Mouse (Mus musculus) MEL (cell line): ENCODE results near the gene Marveld2. TPM values are rescaled to one million over a fixed set of nuclear protein-coding genes. Genes with fewer than 3 reads are reported as not detected.

Experiments used
- DNase-seq: peaks from one replicate; pipeline ENCODE4 v3.0.0; 2011; ENCODE audit warnings: low read depth, low spot score
- H3K27ac ChIP-seq: 2 replicates; pipeline ENCODE4 v1.5.1; 2012; ENCODE audit warnings: low read depth, mild to moderate bottlenecking, control low read depth, low read length, moderate library complexity; ENCODE audit not compliant: control insufficient read depth
- H3K27me3 ChIP-seq, 2 experiments: fragments of 150-350 bp in 1 of 2; sonication (generic) in 1 of 2; 2 replicates each; pipeline ENCODE4 v1.6.1; 2012; ENCODE audit warnings: low read length in 2 of 2, mild to moderate bottlenecking in 2 of 2, improper control_type of control experiment in 1 of 2, moderate library complexity in 1 of 2; ENCODE audit not compliant: insufficient read depth in 2 of 2, control insufficient read depth in 1 of 2
- H3K36me3 ChIP-seq, 2 experiments: 2 replicates each; pipeline ENCODE4 v1.6.1; 2012 to 2014; ENCODE audit warnings: low read length in 2 of 2, improper control_type of control experiment in 1 of 2, inconsistent platforms in 1 of 2, mild to moderate bottlenecking in 1 of 2; ENCODE audit not compliant: insufficient read depth in 2 of 2, control insufficient read depth in 1 of 2
- H3K4me1 ChIP-seq, 2 experiments: fragments of 150-350 bp in 1 of 2; sonication (generic) in 1 of 2; 2 replicates each; pipeline ENCODE4 v1.6.1; 2012; ENCODE audit warnings: low read length in 2 of 2, improper control_type of control experiment in 1 of 2, mild to moderate bottlenecking in 1 of 2; ENCODE audit not compliant: insufficient read depth in 2 of 2, control insufficient read depth in 1 of 2
- H3K4me3 ChIP-seq, 2 experiments: fragments of 150-350 bp in 1 of 2; sonication (generic) in 1 of 2; 2 replicates each; pipeline ENCODE4 v1.5.1; 2012; ENCODE audit warnings: low read depth in 2 of 2, low read length in 2 of 2, mild to moderate bottlenecking in 2 of 2, moderate library complexity in 2 of 2, control low read depth in 1 of 2, improper control_type of control experiment in 1 of 2; ENCODE audit not compliant: control insufficient read depth in 1 of 2, insufficient read depth in 1 of 2
- H3K79me2 ChIP-seq: 2 replicates; pipeline ENCODE4 v1.6.1; 2012; ENCODE audit warnings: mild to moderate bottlenecking, low read length, moderate library complexity; ENCODE audit not compliant: control insufficient read depth, poor library complexity, insufficient read depth
- H3K9ac ChIP-seq: 2 replicates; pipeline ENCODE4 v1.6.1; 2012; ENCODE audit warnings: low read depth, mild to moderate bottlenecking, control low read depth, low read length, moderate library complexity; ENCODE audit not compliant: control insufficient read depth, poor library complexity, severe bottlenecking
- H3K9me3 ChIP-seq: fragments of 150-350 bp; sonication (generic); replicated peaks from 2 replicates; pipeline ENCODE4 v1.6.1; 2012; ENCODE audit warnings: mild to moderate bottlenecking, low read length, improper control_type of control experiment, moderate library complexity; ENCODE audit not compliant: insufficient read depth
- BHLHE40 ChIP-seq: IDR thresholded peaks from 2 replicates; pipeline ENCODE4 v1.6.1; 2012; ENCODE audit warnings: low read depth, mild to moderate bottlenecking, inconsistent platforms, low read length, improper control_type of control experiment, borderline replicate concordance
- CHD2 ChIP-seq: IDR thresholded peaks from 2 replicates; pipeline ENCODE4 v1.6.1; 2011; ENCODE audit warnings: low read length, improper control_type of control experiment
- CTCF ChIP-seq, 3 experiments: IDR thresholded peaks in 2 of 3; conservative IDR thresholded peaks in 1 of 3; 2 replicates each; pipeline ENCODE4 v1.5.1; 2011 to 2012; ENCODE audit warnings: low read length in 3 of 3, low read depth in 2 of 3, mild to moderate bottlenecking in 2 of 3, improper control_type of control experiment in 1 of 3, inconsistent platforms in 1 of 3, mixed read lengths in 1 of 3, moderate library complexity in 1 of 3; ENCODE audit not compliant: control insufficient read depth in 1 of 3, insufficient read depth in 1 of 3, poor library complexity in 1 of 3, severe bottlenecking in 1 of 3
- ETS1 ChIP-seq: IDR thresholded peaks from 2 replicates; pipeline ENCODE4 v1.6.1; 2012; ENCODE audit warnings: low read depth, mild to moderate bottlenecking, inconsistent platforms, low read length, improper control_type of control experiment, moderate library complexity
- GATA1 ChIP-seq: IDR thresholded peaks from 2 replicates; pipeline ENCODE4 v1.6.1; 2011; ENCODE audit warnings: low read depth, low read length, improper control_type of control experiment
- POLR2AphosphoS2 ChIP-seq: IDR thresholded peaks from 2 replicates; pipeline ENCODE4 v1.6.1; 2011; ENCODE audit warnings: low read length, improper control_type of control experiment
- RAD21 ChIP-seq: IDR thresholded peaks from 2 replicates; pipeline ENCODE4 v1.6.1; 2011; ENCODE audit warnings: mild to moderate bottlenecking, low read depth, low read length, improper control_type of control experiment
- UBTF ChIP-seq: IDR thresholded peaks from 2 replicates; pipeline ENCODE4 v1.6.1; 2012; ENCODE audit warnings: low read depth, mild to moderate bottlenecking, inconsistent platforms, low read length, improper control_type of control experiment, moderate library complexity, borderline replicate concordance; ENCODE audit not compliant: insufficient read depth
- USF2 ChIP-seq, 2 experiments: IDR thresholded peaks; 2 replicates each; pipeline ENCODE4 v1.6.1; 2011 to 2012; ENCODE audit warnings: improper control_type of control experiment in 2 of 2, low read length in 2 of 2, borderline replicate concordance in 1 of 2, inconsistent platforms in 1 of 2, low read depth in 1 of 2, mild to moderate bottlenecking in 1 of 2; ENCODE audit not compliant: insufficient read depth in 1 of 2
- ZMIZ1 ChIP-seq: IDR thresholded peaks from 2 replicates; pipeline ENCODE4 v1.6.1; 2012; ENCODE audit warnings: low read depth, mild to moderate bottlenecking, inconsistent platforms, low read length, improper control_type of control experiment, moderate library complexity
- ZNF384 ChIP-seq: IDR thresholded peaks from 2 replicates; pipeline ENCODE4 v1.6.1; 2012; ENCODE audit warnings: low read depth, mild to moderate bottlenecking, inconsistent platforms, low read length, improper control_type of control experiment
- polyA plus RNA-seq, 2 experiments: library from polyadenylated mRNA; stranded (reverse) in 1 of 2; unstranded in 1 of 2; fragments of >175 nt in 1 of 2; fragments of >200 nt in 1 of 2; gene quantifications; 2 replicates each; pipeline versions ENCODE4 v1.2.1 to v1.2.4; 2012; ENCODE audit warnings: low replicate concordance in 2 of 2, low read depth in 1 of 2; ENCODE audit not compliant: insufficient read length in 2 of 2, insufficient read depth in 1 of 2, missing spikeins in 1 of 2
- total RNA-seq: library from RNA; depleted of rRNA; stranded (reverse); fragments of 300-350 nt; gene quantifications from 2 replicates; pipeline ENCODE4 v1.2.3, GENCODE M21; 2012

The Marveld2 gene
- total and polyA plus RNA-seq, 3 experiments, result not detected

DNA sequence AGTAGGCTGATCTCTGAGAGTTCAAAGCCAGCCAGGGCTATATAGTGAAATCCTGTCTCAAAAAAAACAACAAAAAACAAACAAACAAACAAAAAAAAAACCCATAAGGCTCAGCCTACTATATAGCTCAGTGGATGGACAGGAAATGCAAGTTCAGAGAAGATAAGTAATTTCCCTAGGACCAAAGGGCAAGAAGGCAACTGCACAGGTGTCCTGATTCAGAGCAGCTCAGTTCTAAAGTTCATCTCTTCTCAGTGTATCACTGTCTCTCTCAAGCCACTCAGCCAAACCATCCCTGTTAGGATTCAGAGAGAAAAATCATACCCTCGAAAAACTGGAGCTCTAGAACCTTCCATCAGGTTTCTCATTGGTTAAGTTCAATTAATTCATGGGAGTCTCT lies 10.9 kb downstream of the Marveld2 start:
- no peak for DNase-seq
- Histone ChIP-seq H3K27me3 (no peaks in the 10 kb centered on the region), H3K79me2 (no peaks in the 10 kb centered on the region), H3K4me3 (no peak overlapping the region), H3K9me3 (no peaks in the 10 kb centered on the region), H3K4me1 (no peaks in the 10 kb centered on the region), H3K27ac (no peak overlapping the region), H3K36me3 (no peaks in the 10 kb centered on the region), H3K9ac (no peak overlapping the region)
- TF ChIP-seq USF2 (IDR thresholded peaks at IDR 0.05; ENCODE audit: borderline replicate concordance in 1 of 2, insufficient read depth in 1 of 2, low read depth in 1 of 2, low read length in 2 of 2) (no peak), GATA1 (no peak), ETS1 (no peak)

DNA sequence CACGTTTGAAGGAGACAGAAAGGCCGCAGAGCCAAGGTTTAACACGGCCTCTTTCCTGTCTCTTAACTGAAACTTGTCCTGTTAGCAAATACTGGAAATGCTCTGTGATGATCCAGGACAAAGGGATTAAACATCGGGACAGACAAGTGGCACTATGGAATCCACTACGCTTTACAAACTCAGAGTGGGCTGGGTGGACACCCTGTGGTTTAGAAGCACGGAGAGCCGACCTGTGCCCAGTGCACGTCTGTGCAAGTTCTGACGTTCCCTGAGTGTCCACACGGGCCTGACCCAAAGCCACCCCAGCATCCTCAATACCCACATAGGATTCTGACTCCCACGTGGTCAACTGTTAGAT lies 13.1 kb downstream of the Marveld2 start:
- TF ChIP-seq GATA1, result no peak
- Histone ChIP-seq H3K9ac (no peak overlapping the region), H3K79me2 (no peaks in the 10 kb centered on the region), H3K4me3 (no peak overlapping the region), H3K36me3 (no peaks in the 10 kb centered on the region), H3K27me3 (no peaks in the 10 kb centered on the region), H3K4me1 (no peaks in the 10 kb centered on the region), H3K27ac (no peak overlapping the region), H3K9me3 (no peaks in the 10 kb centered on the region)
- no peak for DNase-seq

DNA sequence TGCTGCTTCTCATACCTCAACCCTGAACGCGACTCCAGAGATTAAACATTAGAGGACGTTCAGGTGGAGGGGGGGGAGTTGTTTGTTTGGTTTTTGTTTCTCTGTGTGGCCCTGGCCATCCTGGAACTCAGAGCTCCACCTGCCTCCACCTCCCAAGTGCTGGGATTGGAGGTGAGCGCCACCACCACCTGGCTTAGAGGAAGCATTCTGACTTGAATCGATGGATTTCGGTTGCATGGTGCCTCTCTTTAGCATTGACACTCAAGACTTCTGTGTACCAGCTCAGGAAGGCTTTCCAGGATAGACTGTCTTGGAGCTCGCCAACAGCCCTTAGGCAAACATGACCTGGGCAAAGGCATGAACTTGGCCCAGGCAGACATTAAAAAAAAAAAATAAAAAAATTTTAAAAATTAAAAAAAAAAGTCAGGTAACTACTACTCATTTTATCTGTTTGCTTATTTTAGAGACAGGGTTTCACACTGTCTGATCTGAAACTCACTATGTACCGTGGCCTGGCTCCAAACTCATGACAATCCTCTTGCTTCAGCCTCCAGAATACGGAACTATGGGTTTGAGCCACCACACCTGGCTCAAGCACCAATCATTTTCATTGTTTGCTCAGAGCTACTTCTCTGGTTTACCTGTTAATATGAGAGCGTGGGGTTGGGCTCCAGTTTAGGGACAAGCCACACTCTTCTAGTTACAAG lies 13.6 kb downstream of the Marveld2 start:
- Histone ChIP-seq H3K9ac (no peak overlapping the region), H3K27me3 (no peaks in the 10 kb centered on the region), H3K36me3 (no peaks in the 10 kb centered on the region), H3K4me1 (no peaks in the 10 kb centered on the region), H3K4me3 (no peak overlapping the region), H3K79me2 (no peaks in the 10 kb centered on the region), H3K9me3 (no peaks in the 10 kb centered on the region), H3K27ac (no peak overlapping the region)
- no peak for TF ChIP-seq BHLHE40
- TF ChIP-seq ZMIZ1, result no peak
- no peak for TF ChIP-seq CTCF (IDR thresholded peaks at IDR 0.05 in 2 of 3, conservative IDR thresholded peaks at IDR 0.05 in 1 of 3; ENCODE audit: control insufficient read depth in 1 of 3, insufficient read depth in 1 of 3, low read depth in 2 of 3, low read length in 3 of 3, poor library complexity in 1 of 3, severe bottlenecking in 1 of 3)
- TF ChIP-seq POLR2AphosphoS2, result no peak
- TF ChIP-seq UBTF, result no peak
- TF ChIP-seq ZNF384, result no peak
- no peak for TF ChIP-seq CHD2
- no peak for TF ChIP-seq GATA1
- no peak for TF ChIP-seq RAD21
- DNase-seq, result no peak
